Mouse (Mus musculus) erythroblast, embryonic 14.5 days (primary cell): ENCODE data around the gene Ppp5c. TPM values are rescaled to one million over a fixed set of nuclear protein-coding genes. Genes with fewer than 3 reads are reported as not detected.

Experiments used
- H3K27me3 ChIP-seq: 2 replicates; pipeline ENCODE4 v1.6.1; 2012; ENCODE audit warnings: inconsistent platforms; ENCODE audit not compliant: control insufficient read depth
- H3K36me3 ChIP-seq: 2 replicates; pipeline ENCODE4 v1.6.1; 2012; ENCODE audit warnings: mild to moderate bottlenecking, inconsistent platforms; ENCODE audit not compliant: control insufficient read depth
- H3K4me1 ChIP-seq: 2 replicates; pipeline ENCODE4 v1.6.1; 2012; ENCODE audit warnings: inconsistent platforms; ENCODE audit not compliant: control insufficient read depth
- H3K4me3 ChIP-seq: replicated peaks from 2 replicates; pipeline ENCODE3; 2012; ENCODE audit warnings: moderate library complexity, mild to moderate bottlenecking, inconsistent platforms
- H3K9me3 ChIP-seq: 2 replicates; pipeline ENCODE4 v1.6.1; 2012; ENCODE audit warnings: low read length, inconsistent platforms, mixed read lengths; ENCODE audit not compliant: control insufficient read depth
- GATA1 ChIP-seq: IDR thresholded peaks from 2 replicates; pipeline ENCODE4 v1.6.1; 2012; ENCODE audit warnings: low read length, inconsistent platforms, mixed read lengths
- TAL1 ChIP-seq: IDR thresholded peaks from 3 replicates; pipeline ENCODE4 v1.6.1; 2012; ENCODE audit warnings: low read length, inconsistent platforms, mixed read lengths
- polyA plus RNA-seq: library from polyadenylated mRNA; stranded (reverse); fragments of >175 nt; gene quantifications from 2 replicates; pipeline ENCODE4 v1.2.3, GENCODE M21; 2012

The Ppp5c gene
- polyA plus RNA-seq, 1 experiment = 7.3 TPM

- Histone ChIP-seq H3K4me3 (no peak overlapping the region), H3K27me3 (peaks cover 22% of the 10 kb centered on the region), H3K4me1 (peaks cover 25% of the 10 kb centered on the region), H3K9me3 (no peaks in the 10 kb centered on the region), H3K36me3 (no peaks in the 10 kb centered on the region)
- TF ChIP-seq GATA1 (no peak), TAL1 (no peak)
These were observed 35.9 kb downstream of the Ppp5c start for GRCm38 (mm10) chr7:16991681-16992450.

GRCm38 (mm10) chr7:16990006-16990744, 37.5 kb downstream of the Ppp5c start:
- Histone ChIP-seq H3K4me3 (no peak overlapping the region), H3K27me3 (peaks cover 18% of the 10 kb centered on the region), H3K36me3 (no peaks in the 10 kb centered on the region), H3K9me3 (no peaks in the 10 kb centered on the region), H3K4me1 (peaks cover 25% of the 10 kb centered on the region)
- no peak for TF ChIP-seq TAL1
- no peak for TF ChIP-seq GATA1

GRCm38 (mm10) chr7:16988405-16988804, 39.3 kb downstream of the Ppp5c start:
- no peaks in the 10 kb centered on the region; the same call in 1 of the 2 replicates for H3K27me3 ChIP-seq
- H3K4me1 ChIP-seq = peaks cover 8% of the 10 kb centered on the region
- no peaks in the 10 kb centered on the region for H3K9me3 ChIP-seq
- H3K36me3 ChIP-seq = no peaks in the 10 kb centered on the region
- no peak overlapping the region for H3K4me3 ChIP-seq
- no peak for TF ChIP-seq TAL1
- TF ChIP-seq GATA1 = no peak

- Histone ChIP-seq H3K4me1 (peaks cover 9% of the 10 kb centered on the region), H3K36me3 (no peaks in the 10 kb centered on the region), H3K4me3 (no peak overlapping the region), H3K27me3 (no peaks in the 10 kb centered on the region), H3K9me3 (no peaks in the 10 kb centered on the region)
- no peak for TF ChIP-seq GATA1
- TF ChIP-seq TAL1 = no peak
These were observed 40.1 kb downstream of the Ppp5c start for GRCm38 (mm10) chr7:16987541-16988149.

GRCm38 (mm10) chr7:16982859-16983568, 44.7 kb downstream of the Ppp5c start, which contains the start of gene Gm42372:
Gm42372 (plus strand) TSS chr7:16983086.
- Histone ChIP-seq H3K27me3 (no peaks in the 10 kb centered on the region), H3K4me1 (peaks cover 17% of the 10 kb centered on the region), H3K4me3 (no peak within 1 kb of the TSS), H3K9me3 (no peaks in the 10 kb centered on the region), H3K36me3 (no peaks in the 10 kb centered on the region)
- no peak for TF ChIP-seq GATA1
- no peak for TF ChIP-seq TAL1

- no peaks in the 10 kb centered on the region for H3K27me3 ChIP-seq
- H3K4me3 ChIP-seq = peak overlapping the region; percentile 8
- H3K9me3 ChIP-seq = no peaks in the 10 kb centered on the region
- peaks cover 23% of the 10 kb centered on the region for H3K4me1 ChIP-seq
- TF ChIP-seq GATA1 = no peak
- no peak for TF ChIP-seq TAL1
- no peaks in the 10 kb centered on the region for H3K36me3 ChIP-seq
These were observed 47.4 kb downstream of the Ppp5c start for GRCm38 (mm10) chr7:16980348-16980747.

GRCm38 (mm10) chr7:16978593-16978992, 49.1 kb downstream of the Ppp5c start:
- H3K36me3 ChIP-seq = no peaks in the 10 kb centered on the region
- H3K4me3 ChIP-seq = no peak overlapping the region
- no peaks in the 10 kb centered on the region for H3K27me3 ChIP-seq
- H3K4me1 ChIP-seq = peaks cover 23% of the 10 kb centered on the region
- TF ChIP-seq TAL1 (no peak), GATA1 (no peak)
- no peaks in the 10 kb centered on the region for H3K9me3 ChIP-seq

GRCm38 (mm10) chr7:16978173-16978572, 49.6 kb downstream of the Ppp5c start:
- Histone ChIP-seq H3K27me3 (no peaks in the 10 kb centered on the region), H3K4me1 (peaks cover 23% of the 10 kb centered on the region), H3K36me3 (no peaks in the 10 kb centered on the region), H3K4me3 (no peak overlapping the region), H3K9me3 (no peaks in the 10 kb centered on the region)
- no peak for TF ChIP-seq GATA1

GRCm38 (mm10) chr7:16976298-16976697, 51.4 kb downstream of the Ppp5c start:
- no peak for TF ChIP-seq TAL1
- no peak for TF ChIP-seq GATA1
- H3K36me3 ChIP-seq = no peaks in the 10 kb centered on the region

More at GRCm38 (mm10) chr7:16976298-16976697, 51.4 kb downstream of the Ppp5c start:
- no peak overlapping the region for H3K4me3 ChIP-seq
- H3K9me3 ChIP-seq = no peaks in the 10 kb centered on the region
- peaks cover 21% of the 10 kb centered on the region for H3K4me1 ChIP-seq
- H3K27me3 ChIP-seq = no peaks in the 10 kb centered on the region
